Mouse (Mus musculus): ENCODE data around the gene Kank1. TPM values are rescaled to one million over a fixed set of nuclear protein-coding genes. Genes with fewer than 3 reads are reported as not detected.
"Not testable (repeated sequence)": the region's sequence is repeated elsewhere in the genome, so short reads cannot be mapped to it uniquely, and the experiment has no call there.

Gene Kank1
- polyA plus RNA-seq, 1 experiment from 2014 or later = 13.5 TPM

DNA sequence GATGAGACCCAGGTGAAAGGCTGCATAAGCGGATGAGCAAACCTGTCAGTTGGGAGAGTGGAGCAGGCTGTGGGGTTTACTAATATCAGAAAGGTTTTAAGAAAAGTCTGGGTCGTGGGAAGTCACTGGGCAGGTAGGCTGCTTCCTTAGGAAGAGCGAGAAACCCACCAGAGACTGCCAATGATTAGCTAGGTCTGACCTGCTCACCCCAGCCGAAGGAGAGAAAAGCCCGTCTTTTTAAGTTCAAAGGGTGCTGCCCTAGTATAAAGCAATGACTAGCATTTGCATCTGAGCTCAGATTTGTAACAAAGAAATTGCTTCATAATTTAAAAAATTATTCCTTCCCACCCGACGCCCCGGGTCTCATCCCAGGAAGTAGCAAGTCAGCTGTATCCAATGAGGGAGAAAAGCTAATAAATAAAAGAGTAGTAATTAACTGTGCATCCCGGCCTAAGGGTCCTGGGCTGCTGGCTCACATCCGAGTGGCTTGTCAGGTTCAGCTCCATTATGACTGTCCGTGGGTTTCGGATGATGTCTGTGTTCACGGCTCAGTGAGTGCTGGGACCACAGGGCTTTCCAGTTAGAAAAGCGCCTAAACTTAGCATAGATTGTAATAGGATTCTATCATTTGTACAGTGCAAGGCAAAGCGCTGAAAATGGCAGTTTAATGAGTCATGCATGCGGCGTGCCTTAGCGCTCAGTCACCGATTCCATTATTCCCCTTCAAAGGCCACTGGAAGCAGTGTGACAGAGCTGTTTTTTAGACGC is 225.0 kb downstream of the Kank1 start:
- no peaks in the 10 kb centered on the region for H3K27me3 ChIP-seq (replicated peaks)
- ATAC-seq (ENCODE audit: low FRiP score, low read depth) = peak; percentile 58; the same call in 1 of the 2 replicates
- peak overlapping the region; percentile 4; the same call in 1 of the 2 replicates for H3K4me2 ChIP-seq (replicated peaks)
- no peaks in the 10 kb centered on the region for H3K4me1 ChIP-seq
- H3K36me3 ChIP-seq = no peaks in the 10 kb centered on the region
- WGBS = 53% methylated on average over 20 of the region's 20 CpGs
- no peak overlapping the region for H3K4me3 ChIP-seq
- no peaks in the 10 kb centered on the region for H3K9me3 ChIP-seq
- H3K9ac ChIP-seq = no peak overlapping the region
- no peak overlapping the region for H3K27ac ChIP-seq

DNA sequence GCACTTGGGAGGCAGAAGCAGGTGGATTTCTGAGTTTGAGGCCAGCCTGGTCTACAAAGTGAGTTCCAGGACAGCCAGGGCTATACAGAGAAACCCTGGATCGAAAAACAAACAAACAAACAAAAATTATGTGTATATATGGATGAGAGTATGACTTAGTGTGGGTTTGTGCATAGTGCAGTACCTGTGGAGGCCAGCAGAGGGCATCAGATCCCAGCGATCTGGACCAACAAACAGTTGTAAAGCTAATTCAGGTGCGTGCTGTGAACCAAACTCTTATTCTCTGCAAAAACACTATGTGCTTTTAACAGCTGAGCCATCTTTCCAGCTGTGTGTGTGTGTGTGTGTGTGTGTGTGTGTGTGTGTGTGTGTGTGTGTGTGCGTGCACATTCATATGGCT is 239.0 kb downstream of the Kank1 start:
- H3K9me3 ChIP-seq; H3K4me1 ChIP-seq; H3K4me3 ChIP-seq; H3K36me3 ChIP-seq; H3K27ac ChIP-seq; H3K4me2 ChIP-seq (replicated peaks); H3K9ac ChIP-seq; ATAC-seq (ENCODE audit: low FRiP score, low read depth); H3K27me3 ChIP-seq (replicated peaks): not testable (repeated sequence)
- 66% methylated on average over 4 of the region's 4 CpGs for WGBS

DNA sequence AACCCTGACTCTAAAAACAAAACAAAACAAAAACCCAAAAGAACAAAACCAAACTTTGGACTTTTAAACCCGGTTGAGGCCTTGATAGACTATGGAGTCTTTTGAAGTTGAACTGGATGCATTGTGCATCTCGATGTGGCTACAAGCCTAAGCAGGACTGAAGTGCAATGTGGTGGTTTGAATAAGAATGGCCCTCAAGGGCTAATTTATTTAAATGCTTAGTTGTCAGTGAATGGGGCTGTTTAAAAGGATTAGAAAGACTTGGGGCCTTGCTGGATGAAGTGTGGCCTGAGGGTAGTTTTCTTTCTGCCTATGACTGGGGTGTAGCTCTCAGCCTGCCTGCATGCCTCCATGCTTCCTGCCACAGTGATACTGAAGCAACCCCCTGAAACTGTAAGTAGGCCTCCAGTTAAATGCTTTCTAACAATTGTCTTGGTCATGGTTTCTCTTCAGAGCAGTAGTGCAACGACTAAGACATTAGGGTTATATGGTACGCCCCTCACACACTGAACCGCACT is 242.4 kb downstream of the Kank1 start:
- no peak for ATAC-seq (ENCODE audit: low FRiP score, low read depth)
- Histone ChIP-seq H3K27me3 (replicated peaks) (no peaks in the 10 kb centered on the region), H3K9me3 (peaks cover 5% of the 10 kb centered on the region; the same call in 1 of the 2 replicates), H3K4me3 (no peak overlapping the region), H3K36me3 (no peaks in the 10 kb centered on the region), H3K9ac (no peak overlapping the region), H3K27ac (no peak overlapping the region), H3K4me1 (no peaks in the 10 kb centered on the region), H3K4me2 (replicated peaks) (no peak overlapping the region)
- WGBS = 64% methylated on average over 5 of the region's 5 CpGs

DNA sequence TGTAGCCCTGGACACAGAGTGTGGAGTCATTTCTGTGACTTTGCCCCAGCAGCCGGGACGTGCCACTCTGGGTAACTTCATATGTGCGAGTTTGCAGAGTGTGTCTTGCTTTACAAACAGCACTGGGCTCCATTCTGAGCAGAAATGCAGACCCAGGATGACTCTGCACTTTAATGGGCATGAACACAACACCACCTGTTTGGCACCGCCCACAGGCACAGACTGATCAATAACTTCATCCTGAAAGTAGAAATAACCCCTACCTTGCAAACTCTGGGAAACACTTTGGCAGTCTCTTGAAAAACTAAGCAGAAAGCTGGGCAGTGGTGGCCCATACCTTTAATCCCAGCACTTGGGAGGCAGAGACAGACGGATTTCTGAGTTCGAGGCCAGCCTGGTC is 244.0 kb downstream of the Kank1 start:
- no peaks in the 10 kb centered on the region for H3K4me1 ChIP-seq
- H3K4me3 ChIP-seq = no peak overlapping the region
- ATAC-seq (ENCODE audit: low FRiP score, low read depth) = no peak
- H3K36me3 ChIP-seq = no peaks in the 10 kb centered on the region
- H3K9ac ChIP-seq = no peak overlapping the region
- no peak overlapping the region for H3K4me2 ChIP-seq (replicated peaks)
- no peak overlapping the region for H3K27ac ChIP-seq
- H3K9me3 ChIP-seq = peaks cover 4% of the 10 kb centered on the region; the same call in 1 of the 2 replicates
- no peaks in the 10 kb centered on the region for H3K27me3 ChIP-seq (replicated peaks)
- 87% methylated on average over 6 of the region's 6 CpGs for WGBS

Other genes with a start within 250 kb of the Kank1 start
- gene Dock8, start 237.4 kb upstream of the Kank1 start, polyA plus RNA-seq (2016; fragmentation: Nextera tagmentation; extraction: Ambion mirVana) = 0.66 and 1.1 TPM in 2 replicates

Data from neural tube, embryonic 12.5 days (tissue).